Mouse (Mus musculus): ENCODE data around the gene Pibf1.

Gene Pibf1

DNA sequence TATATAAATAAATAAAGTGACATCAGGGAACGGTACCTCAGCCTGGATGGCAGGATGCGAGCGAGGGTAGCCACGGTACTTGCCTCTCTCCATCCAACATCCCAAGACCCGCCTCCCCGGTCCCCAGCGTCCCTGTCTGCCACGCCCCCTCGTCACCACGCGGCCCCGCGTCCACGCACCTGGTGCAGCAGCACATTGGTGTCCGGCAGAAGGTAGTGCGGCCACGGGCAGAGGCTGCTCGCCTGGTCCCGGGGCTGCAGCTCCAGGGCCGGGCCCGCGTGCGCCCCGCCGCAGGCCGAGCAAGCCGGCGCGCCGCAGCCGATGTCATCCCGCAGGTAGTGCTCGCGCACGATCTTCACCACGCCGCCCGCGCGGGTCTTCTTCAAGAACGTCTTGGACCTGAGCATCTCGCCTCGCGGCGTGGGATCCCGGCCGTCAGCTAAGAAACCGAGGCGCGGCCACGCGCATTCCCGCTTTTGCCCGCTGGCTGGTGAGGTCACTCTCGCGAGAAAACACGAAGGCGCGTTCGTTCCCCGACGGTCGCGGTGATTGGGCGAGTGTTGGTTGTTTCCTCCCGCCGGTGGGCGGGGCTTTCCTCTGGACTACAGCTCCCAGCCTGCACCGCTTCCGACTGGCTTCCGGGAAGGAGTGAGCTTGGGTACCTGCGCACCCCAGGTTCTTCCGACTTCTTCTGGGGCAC lies at the start of gene Pibf1, which contains the start of gene Dis3:
Gene Pibf1, plus strand, starts transcription at position 158 of the 700 bp plus-strand sequence.
Gene Dis3, minus strand, starts transcription at position 504 of the 700 bp plus-strand sequence.
- DNase-seq: peak; percentile 97 to 99

DNA sequence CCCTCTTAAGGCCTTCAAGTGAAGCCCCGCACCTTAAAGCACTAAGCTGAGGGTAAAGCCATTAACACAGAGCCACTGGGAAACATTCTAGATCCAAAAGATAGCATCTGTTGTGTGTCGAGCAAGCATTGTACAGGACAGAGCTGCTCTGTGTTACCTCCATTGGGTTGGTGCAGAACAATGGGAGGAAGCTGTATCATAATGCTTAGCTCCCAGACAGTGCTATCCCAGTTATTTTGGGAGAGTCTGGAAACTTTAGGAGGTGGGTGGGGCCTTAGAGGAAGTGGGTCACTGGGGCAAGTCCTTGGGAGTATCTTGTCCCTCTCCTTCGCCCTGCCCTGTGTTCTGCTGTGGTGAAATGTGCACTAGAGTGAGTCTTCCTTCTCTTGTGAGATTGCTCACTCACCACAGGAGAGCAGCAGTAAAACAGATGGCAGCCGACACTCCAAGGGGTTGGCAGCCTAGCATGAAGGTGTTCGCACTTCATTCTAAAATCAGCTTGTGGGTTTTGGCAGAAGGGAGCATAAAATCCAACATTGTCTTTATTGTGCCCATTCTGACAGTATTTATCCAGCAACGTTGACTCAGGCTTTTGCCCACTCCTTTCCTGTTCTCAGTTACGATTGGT lies 40.2 kb upstream of the Pibf1 start:
- DNase-seq: no peak

DNA sequence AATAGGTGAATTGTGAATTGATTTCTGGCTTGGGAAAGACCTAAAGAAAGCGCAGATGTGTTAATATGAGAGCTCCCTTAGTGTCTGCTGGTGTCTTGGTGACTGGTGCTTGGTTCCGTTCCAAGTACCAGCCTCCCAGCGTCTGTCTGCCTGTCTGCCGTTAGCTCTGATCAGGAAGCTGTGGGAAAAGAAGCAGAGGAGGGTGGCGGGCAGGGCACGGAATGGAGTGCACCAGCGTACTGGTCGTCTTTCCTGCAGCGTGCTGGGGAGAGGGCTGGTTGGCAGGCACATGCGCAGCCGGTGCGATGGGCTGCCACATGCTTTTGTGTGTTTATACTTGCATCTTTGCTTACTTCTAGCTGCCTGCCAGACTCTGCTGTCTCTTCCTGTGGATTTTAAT lies 38.6 kb upstream of the Pibf1 start:
- no peak for DNase-seq

DNA sequence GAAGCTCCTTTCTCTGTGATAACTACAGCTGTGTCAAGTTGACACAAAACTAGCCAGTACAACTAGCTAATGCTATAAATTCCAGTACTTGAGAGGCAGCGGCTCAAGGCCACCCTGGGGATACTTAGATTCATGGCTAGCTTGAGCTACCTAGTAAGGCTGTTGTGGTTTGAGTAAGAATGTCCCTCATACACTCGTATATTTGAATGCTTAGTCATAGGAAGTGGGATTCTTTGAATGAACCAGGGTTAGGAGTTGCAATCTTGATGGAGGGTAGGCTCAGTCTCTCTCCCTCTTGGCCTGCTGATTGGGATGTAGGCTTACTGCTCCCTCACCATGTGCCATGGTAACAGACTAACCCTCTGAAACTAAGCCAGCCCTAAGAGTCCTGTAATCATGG lies 36.1 kb upstream of the Pibf1 start:
- no peak for DNase-seq

DNA sequence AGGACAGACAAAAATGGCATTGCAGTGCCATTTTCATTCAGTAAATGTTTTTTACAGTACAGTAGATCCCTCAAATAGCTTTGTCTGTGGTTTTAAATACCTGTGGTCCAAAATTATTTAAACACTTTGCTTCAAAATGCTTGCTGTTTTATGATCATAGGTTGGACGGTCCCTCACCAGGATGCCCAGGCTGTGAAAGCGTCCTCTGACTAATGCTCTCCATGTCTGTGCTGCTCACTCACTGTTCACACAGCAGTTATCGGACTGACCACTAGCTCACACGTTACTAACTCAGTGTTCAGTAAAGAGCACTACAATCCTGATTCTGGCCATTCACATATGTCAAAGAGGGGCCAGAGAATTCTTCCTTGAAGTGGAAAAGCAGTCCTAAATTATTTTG lies 28.1 kb upstream of the Pibf1 start:
- no peak for DNase-seq

DNA sequence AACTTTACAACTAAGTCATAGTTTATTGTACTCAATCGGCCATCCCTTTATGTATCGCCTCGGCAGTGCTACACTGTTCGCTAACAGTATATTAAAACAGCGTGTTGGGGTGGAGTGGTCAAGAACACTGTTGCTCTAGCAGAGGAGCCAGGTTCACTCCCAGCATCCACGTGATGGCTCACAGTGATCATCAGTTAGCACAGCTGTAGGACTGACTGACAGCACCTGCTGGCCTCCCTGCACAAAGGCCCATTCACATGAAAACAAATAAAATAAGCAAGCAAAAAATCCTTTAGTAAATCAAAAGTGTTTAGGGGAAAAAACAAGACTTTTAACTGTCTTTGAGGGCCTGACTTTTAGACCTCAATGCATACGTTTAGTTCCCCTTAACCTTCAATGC lies 10.3 kb upstream of the Pibf1 start:
- no peak for DNase-seq

DNA sequence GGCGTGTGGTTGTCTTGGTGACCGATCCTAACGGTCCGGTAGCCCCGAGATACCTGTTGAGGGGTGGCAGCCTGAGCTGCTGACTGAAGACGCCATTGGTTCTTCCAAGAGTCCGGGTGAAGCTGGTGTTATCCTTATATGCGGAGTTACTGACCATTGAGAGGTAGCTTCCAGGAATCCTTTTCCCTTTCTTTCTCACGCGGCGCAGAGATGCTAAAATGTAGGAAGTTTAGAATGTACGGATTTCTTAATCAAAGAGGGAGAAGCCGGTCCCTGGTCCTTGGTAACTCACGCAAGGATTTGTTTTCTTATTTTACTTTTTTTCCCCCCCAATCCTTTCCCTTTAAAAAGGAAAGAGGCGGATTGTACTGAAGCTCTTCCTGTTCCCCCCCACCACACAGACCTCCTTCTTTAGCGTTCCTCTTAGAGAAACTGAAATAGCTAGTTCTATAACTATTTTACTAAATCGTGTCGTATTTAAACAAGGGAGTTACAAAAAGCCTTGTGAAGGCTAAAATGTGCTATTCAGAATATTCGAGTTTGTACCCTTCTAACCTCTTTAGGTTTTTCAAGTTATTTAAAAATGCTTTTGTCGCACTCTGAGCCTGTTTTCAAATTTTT lies 853 bp downstream of the Pibf1 start:
- DNase-seq: no peak

DNA sequence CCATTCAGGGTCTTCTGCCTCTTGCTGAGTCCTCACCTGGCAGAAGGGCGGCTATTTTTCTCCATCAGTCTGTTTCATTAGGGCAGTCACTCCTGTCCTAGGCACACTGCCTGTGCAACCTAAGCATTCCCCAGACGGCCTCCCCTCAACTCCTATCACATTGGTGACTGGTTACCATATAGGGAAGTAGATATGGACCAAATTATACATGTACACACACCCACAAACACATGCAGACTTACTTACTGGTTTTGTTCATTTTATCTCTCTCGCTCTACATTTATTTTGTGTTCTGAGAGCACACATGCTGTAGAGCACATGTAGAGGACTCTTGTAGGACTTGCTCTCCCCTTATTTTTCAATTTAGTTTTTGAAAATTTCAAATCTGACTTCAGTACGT lies 3.8 kb downstream of the Pibf1 start:
- DNase-seq: no peak

DNA sequence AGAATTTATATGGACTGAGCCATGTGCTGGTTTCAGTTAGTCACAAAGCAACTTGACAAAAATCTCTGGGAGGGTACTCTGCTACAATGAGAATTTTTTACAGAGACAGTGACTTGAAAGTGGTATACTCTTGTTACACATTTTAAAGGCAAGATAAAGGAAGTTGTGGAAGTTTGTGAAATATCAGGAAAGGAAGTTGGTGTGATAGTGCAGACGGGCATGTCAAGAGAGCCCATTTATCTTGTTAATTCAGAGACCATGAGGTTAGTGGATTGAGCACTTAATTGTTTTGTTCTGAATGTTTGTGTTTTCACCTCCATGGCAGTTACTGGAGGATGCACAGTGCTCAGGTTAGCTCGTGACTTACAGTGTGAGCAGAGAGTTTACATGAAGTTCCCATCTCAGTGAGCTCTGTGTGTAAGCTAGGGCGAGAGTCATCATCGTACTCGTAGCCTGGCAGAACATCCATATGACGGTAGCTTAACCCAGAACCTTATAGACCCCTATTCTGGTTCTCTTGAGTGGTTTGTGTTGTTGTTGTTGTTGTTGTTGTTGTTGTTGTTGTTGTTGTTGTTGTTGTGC lies 5.4 kb downstream of the Pibf1 start:
- DNase-seq: no peak

DNA sequence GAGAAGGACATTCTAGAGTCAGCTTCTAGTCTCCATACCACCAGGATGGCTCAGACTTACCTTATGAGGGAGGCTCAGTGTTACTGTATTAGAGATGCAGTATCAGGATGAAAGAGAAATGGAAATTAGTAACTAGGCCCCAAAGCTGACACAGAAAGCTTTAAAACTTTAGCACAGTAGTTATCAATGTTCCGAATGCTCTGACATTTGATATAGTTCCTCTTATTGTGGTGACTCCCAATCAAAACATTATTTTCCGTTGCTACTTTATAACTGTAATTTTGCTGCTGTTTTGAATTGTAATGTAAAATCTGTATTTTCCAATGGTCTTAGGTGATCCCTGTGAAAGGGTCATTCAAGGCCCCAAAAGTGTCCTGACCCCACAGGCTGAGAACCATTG lies 7.4 kb downstream of the Pibf1 start:
- no peak for DNase-seq

DNA sequence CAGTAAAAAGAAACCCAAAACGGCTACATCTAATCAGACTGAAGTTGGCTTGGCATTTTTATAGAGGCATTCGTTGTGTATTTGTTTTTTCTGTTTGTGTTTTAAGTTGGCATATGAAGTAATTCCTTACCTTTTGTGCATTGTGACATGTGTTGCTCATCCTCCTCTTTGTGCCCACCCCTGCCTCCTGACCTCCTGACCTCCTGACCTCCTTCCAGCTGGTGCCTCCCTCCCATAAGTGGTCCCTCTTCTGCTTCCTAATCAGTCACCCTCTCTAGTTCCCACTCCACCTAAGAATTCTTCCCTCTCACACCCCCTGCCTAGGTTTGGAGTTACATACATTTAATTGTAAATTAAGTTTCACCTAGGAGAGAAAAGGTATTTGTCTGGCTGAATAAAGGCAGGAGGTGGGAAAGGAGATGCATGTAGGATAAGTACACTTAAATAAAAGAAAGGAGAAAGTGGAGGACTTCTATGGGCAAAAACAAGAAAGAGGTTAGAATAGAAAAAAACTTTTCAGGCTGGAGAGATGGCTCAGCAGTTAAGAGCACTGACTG lies 8.5 kb downstream of the Pibf1 start:
- DNase-seq: no peak

DNA sequence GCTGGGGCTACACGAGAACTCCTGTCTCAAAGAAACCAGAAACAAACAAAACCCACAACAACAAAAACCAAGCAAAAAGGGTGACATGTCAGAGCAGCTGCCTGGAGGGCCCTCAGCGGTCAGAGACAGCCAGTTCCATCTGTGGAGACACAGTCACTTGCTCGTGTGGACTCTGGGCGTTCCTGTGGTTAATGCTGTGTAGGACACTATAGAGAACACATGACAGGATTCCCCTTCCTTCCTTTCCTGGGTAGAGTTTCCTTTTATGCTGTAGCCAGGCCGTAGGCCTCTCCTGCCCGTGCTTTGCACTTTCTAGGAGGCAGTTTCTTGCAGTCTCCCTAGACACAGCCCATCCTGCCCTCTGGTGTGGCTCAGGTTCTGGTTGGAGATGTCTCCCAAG lies 9.5 kb downstream of the Pibf1 start:
- DNase-seq: no peak

DNA sequence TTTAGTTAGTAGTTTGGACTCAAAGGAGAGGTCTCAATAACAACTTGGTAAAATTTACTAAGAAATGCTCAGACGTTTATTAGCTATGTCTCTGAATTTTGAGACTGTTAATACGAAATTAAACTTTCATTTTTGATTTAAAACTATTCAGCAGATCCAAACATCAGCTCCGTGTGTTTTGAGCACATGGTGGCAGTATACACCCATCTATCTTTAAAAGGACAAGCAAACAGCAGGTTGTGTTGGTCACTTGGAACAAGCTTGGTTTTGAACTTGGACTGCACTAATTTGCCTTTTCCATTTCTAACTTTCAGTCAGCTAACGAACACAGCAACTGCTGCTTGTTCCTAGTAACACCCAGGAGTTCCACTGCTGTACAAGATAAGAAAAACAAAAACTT lies 18.4 kb downstream of the Pibf1 start:
- DNase-seq: no peak

DNA sequence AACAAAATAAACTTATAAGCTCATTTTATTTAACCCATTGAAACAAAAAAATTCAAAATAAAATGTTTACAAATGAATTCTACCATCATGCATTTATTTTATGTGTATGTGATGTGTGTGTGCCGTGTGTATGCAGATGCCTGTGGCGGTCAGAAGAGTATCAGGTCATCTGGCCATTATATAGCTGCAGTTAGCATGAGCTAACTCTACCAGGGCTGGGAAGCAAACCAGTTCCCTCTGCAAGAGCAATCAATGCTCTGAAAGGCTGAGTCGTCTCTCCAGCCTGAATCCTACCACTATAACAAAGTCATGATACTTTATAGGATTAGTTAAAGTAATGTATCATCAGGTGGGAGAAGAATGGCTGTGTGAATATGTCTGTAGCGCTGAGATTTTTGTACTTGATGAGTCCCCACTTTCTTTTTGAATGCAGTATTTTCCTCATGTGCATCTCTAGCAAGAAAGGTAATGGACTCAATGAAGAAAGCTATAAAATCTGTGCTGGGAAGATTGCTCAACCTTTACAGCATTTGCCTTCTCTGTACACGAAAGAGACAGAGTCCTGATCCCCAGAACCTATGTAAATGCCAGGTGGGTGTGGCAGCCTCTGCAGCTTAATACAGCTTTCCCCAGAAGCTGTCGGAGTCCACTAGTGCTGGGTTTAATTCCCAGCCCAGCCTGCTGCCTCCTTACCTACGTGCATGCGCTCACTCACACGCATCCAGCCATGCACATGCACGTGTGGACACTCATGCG lies 22.5 kb downstream of the Pibf1 start:
- DNase-seq: no peak

DNA sequence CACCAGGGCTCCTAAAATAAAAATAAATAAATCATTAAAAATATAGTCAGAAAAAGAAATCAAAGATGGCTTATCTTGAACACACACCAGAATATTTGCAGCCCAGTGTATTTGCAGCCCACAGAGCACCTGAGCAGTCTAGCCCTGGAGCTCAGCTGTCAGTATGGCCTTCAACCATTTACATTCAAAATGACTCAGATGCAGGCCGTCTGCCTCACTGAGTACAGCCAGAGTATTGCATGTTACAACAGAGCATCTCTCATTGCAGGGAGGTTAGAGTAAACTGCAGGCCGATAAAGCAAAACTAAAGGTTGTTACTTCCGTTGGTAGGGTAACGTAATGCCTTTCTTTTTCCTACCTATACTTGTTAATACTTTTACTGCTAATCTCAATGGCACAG lies 24.9 kb downstream of the Pibf1 start:
- DNase-seq: no peak

DNA sequence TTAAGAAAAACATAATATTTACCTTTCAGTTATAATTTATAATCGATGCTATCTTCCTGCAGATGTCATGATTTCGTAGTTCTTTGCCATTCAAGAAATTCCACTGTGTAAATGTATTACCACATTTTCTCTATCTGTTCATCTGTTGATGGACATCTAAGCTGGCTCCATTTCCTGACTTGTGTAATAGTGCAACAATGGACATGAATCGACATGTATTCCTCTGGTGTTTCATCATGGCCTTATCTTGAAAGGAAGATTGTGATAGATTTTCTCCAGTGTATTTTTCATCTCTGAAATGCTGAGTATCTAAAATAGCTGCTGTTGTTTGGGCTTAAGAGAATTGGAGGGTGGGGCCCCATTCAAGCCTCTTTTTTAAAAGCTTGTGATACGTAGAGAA lies 27.5 kb downstream of the Pibf1 start:
- no peak for DNase-seq

DNA sequence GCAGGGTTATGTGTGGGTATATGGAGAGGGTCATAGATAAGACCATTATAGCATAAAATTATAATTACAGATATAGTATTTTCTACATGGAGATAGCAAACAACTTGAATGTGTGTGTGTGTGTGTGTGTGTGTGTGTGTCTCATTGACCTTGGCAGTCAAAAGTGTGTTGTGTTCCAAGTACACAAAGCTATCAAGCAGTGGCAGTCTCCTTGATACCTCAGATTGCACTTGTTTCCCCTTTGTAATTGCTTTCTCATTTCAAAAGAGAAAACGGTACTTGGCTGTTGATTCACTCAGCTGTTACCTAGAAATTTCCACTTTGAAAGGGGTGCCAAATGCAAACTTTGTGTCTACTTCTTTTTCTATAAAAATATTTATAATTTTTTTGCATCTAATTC lies 28.3 kb downstream of the Pibf1 start:
- no peak for DNase-seq

DNA sequence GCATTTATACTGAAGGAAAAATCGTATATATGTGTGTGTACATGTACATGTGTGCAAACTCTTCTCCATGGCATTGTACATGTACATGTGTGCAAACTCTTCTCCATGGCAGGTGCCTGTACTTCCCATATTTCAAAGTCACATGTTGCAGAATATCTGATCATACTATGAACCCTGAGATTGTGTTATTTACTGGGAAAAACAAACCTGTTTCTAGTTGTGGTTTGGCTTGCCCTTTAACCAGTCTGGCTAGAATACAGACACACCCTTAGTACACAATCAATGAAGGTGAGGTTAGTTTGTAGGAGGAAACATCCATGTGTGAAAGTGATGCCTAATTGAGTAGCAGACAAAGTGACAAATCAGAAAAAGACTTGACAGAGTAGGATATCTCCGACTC lies 29.8 kb downstream of the Pibf1 start:
- DNase-seq: no peak

DNA sequence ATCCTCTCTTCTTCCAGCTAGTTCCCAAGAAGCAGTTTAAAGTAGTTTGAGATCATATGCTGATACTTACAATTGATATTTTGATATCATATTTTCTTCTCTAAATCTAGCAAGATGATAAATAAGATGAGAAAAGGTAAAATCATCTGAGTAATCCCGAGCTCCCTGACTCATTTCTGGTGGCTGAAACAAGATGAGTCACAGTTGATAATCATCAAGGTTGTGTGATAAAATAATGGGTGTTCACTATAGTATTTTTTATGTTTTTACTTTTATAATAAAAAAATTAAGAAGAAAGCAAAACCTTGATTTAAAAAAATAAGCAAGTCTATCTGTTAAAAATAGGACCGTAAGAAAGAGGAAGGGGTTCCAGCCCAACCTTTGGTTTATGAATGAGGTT lies 34.8 kb downstream of the Pibf1 start:
- no peak for DNase-seq

DNA sequence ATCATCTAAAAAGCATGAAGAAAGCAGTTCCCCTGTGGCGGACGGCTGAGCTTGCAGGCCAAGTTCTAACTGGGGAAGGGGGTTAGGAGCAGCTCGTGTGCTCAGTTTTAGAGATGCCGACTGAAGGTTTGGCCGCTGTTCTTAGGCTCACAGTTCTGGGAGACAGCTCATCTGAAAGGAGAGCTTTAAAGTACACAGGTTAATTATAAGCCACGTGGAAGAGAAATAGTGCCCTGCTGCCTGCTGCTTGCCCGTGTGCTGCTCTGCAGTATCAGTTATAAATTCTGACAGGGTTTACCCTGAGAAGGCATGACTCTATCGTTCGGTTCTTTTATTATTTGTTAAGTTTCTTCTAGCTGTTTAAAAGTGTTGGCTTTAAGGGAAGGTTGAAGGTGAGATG lies 36.5 kb downstream of the Pibf1 start:
- DNase-seq: no peak

DNA sequence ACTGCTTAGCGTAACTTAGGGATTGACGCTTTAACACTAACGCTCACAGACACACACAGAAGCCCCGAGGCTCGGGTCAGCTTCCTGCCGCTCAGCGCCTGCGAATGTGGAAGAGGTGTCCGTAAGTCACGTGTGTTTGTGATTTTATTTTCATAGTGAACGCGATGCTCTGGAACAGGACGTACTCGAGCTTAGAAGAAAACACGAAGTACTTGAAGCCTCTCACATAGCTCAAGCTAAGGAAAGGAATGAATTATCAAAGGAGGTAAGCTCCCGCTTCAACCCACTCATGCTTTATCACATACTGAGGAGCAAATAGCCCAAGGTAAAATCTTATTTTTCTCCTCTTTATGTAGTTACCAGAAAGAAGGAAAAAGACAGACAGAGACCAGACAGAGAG lies 37.1 kb downstream of the Pibf1 start:
- no peak for DNase-seq

DNA sequence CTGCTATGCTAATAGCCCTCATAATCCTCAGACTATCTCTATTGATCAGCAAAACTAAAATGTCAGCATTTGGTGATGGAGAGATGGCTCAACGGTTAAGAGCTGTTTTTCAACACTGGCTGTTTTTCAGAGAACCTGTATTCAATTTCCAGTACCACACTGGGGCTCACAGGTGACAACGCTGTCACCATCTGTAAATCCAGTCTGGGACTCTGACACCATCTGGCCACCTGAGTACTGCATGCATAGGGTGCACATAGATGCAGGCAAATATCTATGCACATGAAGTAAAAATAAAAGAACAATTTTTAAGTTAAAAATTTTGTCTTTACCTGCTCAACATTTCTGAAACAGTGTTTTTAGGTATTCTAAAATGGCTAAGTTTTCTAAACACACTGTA lies 40.8 kb downstream of the Pibf1 start:
- DNase-seq: no peak
